Mouse (Mus musculus) layer of hippocampus, postnatal 25 days (tissue): ENCODE data around the gene Phb2. TPM values are rescaled to one million over a fixed set of nuclear protein-coding genes. Genes with fewer than 3 reads are reported as not detected.
A peak's percentile ranks its signal among the peaks of the same experiment; 100 is the strongest.

ENCODE experiments used
- DNase-seq, 2 experiments: peaks; one replicate each; pipeline ENCODE4 v3.0.0; 2022; ENCODE audit warnings: mixed read lengths in 2 of 2, low spot score in 1 of 2; ENCODE audit errors: extremely low spot score in 1 of 2
- total RNA-seq, 2 experiments: library from RNA; stranded (reverse); gene quantifications; 2 replicates each; pipeline ENCODE4 v1.2.3; 2021

Gene Phb2
- total RNA-seq, 2 experiments from 2014 or later: 120 to 124 TPM

DNA sequence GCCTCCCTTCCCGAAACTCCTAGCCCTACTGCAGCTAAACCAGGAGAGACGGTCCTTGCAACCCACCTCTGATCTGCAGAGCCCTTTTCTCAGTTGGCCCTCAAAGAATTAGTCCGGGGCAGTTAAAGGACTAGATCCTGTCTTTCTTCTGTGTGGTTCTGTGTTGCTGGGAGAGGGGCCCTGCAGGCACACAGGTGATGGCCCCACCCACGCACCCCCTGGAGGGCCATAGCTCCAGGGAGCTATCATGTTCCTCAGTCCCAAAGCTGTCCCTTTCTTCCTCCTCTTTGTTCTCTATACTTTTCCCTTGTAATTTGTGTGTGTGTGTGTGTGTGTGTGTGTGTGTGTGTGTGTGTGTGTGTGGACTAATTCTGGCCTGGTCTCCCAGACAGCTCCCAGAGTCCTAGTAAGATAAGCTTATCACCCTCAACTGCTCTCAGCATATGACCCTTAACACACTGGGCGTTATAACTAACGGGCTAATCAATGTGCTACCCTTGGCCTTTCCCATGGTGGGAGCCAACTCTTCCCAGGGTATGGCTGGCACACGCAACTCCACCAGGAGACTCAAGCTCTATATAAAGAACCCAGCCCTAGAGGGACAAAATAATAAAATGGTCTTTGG lies 7.3 kb downstream of the Phb2 start:
- no peak for DNase-seq

DNA sequence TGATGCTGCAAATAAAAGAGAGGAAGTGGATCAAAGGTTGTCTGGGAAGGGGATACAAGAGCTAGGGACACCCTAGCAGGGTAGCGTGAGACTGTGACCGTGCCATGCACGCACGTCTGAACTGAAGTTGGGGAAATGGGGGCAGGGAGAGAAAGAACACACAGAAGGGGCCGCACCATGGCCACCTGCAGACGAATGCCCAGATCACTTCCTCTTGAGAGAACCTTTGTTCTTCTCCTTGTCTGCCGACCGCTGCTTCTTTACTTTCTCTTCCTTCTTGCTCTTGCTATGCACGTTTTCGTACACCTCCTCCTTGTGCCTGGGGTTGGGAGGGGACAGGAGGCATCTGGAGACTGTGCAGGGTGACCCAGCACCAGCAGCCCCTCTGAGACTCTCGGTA lies 8.8 kb downstream of the Phb2 start:
- no peak for DNase-seq

DNA sequence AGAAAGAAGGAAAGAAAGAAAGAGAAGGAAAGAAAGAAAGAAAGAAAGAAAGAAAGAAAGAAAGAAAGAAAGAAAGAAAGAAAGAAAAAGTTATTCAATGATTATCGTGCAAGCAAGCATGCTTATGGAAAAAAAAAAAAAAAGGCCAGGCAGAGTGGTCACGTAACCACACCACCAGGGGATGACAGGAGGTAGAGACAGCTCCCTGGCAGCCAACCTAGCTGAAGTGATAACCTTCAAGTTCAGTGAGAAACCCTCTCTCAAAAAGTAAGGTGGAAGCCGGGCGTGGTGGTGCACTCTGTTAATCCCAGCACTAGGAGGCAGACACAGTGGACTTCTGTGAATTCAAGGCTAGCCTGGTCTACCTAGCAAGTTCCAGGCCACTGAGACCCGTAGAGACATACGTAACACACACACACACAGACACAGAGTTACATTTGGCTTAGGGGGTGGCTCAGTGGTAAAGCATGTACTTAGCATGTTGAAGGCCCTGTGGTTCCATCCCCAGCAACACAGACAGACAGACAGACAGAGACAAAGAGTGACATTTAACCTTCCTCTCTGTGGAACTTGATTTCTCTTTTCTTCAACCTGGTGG lies 10.8 kb downstream of the Phb2 start:
- DNase-seq: no peak

GRCm38 (mm10) chr6:124723541-124723940 lies 11.4 kb downstream of the Phb2 start:
- DNase-seq: no peak

GRCm38 (mm10) chr6:124724472-124724871 lies 12.3 kb downstream of the Phb2 start:
- no peak for DNase-seq

DNA sequence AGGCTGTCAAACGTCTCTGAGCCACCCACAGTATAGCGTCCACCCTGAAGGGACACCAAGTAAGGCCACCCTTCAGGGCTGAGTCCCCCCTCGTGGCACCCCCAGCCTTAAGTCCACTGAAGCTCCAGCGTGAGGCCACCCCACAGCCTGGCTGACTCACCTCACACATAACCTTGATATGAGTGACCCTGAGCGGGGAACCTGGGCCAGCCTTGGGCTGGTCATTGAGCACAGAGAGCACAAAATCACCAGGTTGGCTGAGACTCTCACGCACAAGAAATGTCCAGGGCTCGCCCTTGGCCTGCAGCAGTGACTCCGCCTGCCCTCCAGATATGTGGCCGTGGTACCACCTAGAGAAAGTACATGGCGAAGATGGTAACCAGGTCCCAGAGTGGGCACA lies 16.5 kb downstream of the Phb2 start:
- no peak for DNase-seq

GRCm38 (mm10) chr6:124729850-124730705 lies 17.9 kb downstream of the Phb2 start:
- DNase-seq: no peak

DNA sequence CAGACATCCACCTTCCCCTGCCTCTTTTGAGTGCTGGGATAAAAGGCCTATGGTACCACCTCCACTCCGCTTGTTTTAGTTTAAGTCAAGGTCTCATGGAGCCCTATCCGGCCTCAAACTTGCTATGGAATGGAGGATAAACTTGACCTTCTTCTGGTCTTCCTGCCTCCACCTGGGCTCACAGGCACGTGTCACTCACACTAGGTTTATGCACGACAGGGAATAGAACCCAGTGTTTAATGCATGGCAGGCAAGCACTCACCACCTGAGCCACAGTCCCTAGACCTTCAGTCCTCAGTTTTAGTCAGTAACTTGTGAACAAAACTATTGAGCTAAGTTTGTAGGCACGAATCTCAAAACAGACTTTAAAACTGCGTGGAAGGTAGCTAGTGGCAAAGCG lies 18.9 kb downstream of the Phb2 start:
- no peak for DNase-seq

GRCm38 (mm10) chr6:124732476-124733370 lies 20.6 kb downstream of the Phb2 start:
- no peak for DNase-seq

DNA sequence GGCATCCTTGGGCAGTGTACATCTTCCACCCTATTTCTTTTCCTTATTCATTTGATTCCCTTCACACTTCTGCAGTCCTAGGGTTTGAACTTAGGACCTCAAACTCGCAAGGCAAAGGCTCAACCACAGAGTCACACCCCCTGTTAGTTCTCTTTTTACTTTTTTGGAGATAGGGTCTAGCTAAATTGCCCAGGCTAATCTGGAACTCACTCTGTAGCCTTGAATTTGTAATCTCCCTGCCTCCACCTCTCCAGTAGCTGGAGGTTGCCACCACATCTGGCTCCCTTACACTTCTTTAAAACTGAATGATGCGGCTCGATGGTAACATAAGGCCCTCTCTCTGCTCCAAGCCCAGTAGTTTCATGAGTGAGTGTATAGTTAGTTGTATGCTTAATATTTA lies 22.3 kb downstream of the Phb2 start:
- no peak for DNase-seq

DNA sequence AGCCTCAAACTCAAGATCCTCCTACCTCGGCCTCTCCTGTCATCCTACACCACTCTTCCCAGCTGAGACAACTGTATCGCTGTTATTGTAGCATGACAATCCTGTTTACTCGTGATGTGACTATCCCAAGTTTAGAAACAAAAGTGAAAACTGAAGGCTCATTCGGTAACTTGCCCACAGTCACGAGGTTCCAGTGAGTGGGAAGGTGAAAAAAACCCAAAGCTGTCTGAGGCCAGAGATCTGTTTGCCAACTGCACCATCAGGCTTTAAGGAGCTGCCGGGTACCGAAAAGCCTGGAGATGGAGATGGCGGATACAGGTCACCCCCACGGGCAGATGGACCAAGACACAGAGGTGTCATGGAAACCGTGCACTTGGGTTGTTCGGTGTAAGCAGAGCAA lies 24.9 kb downstream of the Phb2 start:
- no peak for DNase-seq

GRCm38 (mm10) chr6:124738511-124739023 lies 26.4 kb downstream of the Phb2 start, which contains the start of gene Ptpn6:
Gene Ptpn6 (minus strand): TSS chr6:124738714.
- no peak for DNase-seq

- no peak for DNase-seq
Observed at GRCm38 (mm10) chr6:124739231-124739796, 27.2 kb downstream of the Phb2 start.

GRCm38 (mm10) chr6:124740211-124740887 lies 28.2 kb downstream of the Phb2 start:
- no peak for DNase-seq

- DNase-seq: peak; percentile 70 to 86
Observed at GRCm38 (mm10) chr6:124740888-124741761, 29.0 kb downstream of the Phb2 start, which contains the start of gene Grcc10. Gene Grcc10 (minus strand): TSS chr6:124741374.

GRCm38 (mm10) chr6:124741842-124742241 lies 29.7 kb downstream of the Phb2 start:
- no peak for DNase-seq

DNA sequence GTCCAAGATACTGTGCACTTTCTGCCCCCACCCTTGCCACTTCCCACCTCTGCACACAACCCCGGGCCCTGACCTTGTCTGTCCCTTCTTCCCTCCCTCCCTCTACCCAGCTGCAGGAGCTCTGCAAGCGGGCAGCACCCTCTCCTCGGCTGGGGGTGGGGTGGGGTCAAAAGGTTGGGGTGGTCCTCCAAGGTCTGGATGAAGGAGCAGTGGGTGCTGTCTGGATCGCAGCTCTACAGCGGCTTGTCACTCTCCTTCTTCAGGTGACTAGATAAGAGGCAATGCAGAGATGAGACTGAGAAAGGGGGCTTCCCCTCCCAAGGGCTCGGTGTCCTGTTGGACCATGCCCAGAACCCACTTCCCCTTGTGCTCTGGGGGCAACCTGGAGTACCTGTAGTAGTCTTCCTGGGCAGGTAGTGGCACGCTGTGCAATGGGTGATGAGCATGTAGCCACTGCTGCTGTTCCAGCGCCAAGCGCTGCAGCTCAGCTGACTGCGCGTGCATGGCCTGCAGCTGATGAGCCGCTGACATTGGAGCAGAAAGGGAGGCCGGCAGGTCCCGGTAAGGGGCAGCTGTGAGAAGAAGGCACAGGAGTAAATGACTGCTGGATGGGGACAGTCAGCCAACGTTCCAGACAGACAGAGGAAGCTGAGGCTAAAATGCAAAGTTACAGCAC lies 30.8 kb downstream of the Phb2 start:
- no peak for DNase-seq

DNA sequence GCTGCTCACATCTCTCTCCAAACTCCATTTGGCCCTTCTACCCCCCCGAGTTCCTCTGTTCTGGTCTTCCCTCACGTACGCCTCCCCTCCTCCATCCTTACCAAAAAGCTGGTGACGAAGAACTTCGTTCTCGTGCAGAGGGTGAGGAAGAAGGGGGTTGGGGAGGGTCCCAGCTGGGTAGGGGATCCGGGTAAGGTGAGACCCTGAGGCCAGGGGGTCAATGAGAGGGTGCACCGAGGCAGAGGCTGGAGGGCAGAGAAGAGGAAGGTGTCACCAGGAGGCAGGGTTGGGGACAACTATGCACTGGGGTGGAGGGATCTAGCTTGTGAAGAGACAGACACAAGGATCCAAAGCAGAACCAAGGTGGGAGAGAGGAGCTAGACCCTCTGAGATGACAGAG lies 31.5 kb downstream of the Phb2 start:
- DNase-seq: no peak
